Mouse (Mus musculus) G1E (cell line): ENCODE measurements around the gene Ctsc.

Source experiments
- CTCF ChIP-seq: IDR thresholded peaks from 2 replicates; pipeline ENCODE4 v1.5.1; 2012; ENCODE audit warnings: low read depth, low read length, inconsistent platforms, mixed read lengths
- POLR2AphosphoS5 ChIP-seq: IDR thresholded peaks from 2 replicates; pipeline ENCODE4 v1.6.1; 2012; ENCODE audit warnings: low read depth, low read length, inconsistent platforms; ENCODE audit not compliant: insufficient replicate concordance

DNA sequence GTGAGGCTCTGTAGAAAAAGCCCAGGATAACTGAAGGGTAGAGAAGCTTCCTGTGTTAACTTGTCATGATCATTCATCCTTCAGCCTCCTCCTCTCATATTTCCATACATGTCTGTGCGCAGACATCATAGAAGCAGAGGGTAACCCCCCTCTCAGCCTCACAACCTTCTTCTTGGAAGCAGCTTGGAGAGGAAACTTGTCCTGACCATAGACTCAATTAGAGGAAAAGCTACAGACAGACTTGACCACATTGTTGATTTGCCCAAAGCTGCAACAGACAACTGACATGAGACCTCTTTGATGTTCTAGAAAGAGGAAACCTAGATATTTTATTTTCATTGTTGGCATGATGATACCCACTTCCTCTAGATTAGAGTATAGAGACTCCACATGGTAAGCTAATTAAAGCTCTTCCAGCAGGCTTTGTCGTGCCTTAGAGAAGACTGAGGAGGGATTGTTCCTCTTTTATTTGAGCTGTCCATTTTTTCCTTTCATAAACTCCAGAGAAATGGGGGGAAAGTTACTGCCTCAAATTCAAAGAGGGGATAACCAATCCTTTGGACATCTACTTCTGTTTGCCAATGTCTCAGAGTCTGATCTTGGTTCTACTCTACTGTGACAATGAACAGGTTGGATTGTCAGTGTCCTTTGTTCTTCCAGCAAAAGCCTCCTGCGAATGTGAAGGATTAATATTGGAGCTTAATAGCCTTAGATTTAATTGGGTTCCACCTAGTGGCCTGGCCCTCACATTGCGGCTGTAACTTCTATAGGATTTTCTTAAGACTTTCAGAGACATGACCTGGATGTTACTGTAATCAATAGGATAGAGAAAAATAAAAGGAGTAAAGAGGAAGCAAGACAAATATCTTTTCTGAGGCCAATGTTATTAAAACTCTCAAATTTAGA, 79.2 kb downstream of the Ctsc start:
- TF ChIP-seq CTCF (no peak), POLR2AphosphoS5 (no peak)
